Mouse (Mus musculus): Measurements from ENCODE around the gene Gm38392. TPM values are rescaled to one million over a fixed set of nuclear protein-coding genes. Genes with fewer than 3 reads are reported as not detected.
"Not testable (repeated sequence)": the region's sequence is repeated elsewhere in the genome, so short reads cannot be mapped to it uniquely, and the experiment has no call there.

Gene Gm38392
- total RNA-seq (2021) = under 1 TPM in 1 of 2 experiments, not detected in 1; 0.24 TPM
- long read RNA-seq, experiment 1 = 0 reads
- long read RNA-seq, experiment 2 = 0 reads

DNA sequence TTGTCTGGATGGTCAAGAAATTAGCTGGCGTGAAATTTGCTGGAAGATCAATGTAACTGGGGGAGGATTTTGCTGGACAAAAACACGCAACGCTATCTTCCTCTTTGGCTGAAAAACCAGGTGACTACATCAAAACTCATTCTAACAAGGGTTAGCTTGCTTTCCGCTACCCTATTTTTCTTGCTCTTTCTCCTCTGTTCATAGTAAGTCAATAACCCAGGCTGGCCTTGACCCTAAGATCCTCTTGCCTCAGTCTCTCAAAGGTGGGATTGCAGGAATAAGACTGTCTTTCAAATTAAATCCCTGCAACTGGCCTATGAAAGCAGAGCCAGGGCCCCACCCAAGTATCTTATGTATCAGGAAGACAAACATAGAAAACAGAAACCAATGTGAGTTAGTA lies at the start of gene Gm38392:
TSS of gene Gm38392 (minus strand) at position 101 of the 400 bp plus-strand sequence.
- no peak for DNase-seq
- intact Hi-C loops (cut with DNase I) = no loop called here

GRCm38 (mm10) chr3:88336058-88337013 lies 49.3 kb upstream of the Gm38392 start, which contains the start of the genes Tmem79 and Smg5:
Tmem79 (minus strand) TSS chr3:88336148.
Smg5 (plus strand) TSS chr3:88336260.
- peak; percentile 96 to 97 for DNase-seq
- intact Hi-C loops (cut with DNase I) = no loop called here

- intact Hi-C loops (cut with DNase I) = no loop called here
- peak in 1 of 2 experiments; percentile 27 for DNase-seq
Measured at GRCm38 (mm10) chr3:88335436-88336053, 48.5 kb upstream of the Gm38392 start.

DNA sequence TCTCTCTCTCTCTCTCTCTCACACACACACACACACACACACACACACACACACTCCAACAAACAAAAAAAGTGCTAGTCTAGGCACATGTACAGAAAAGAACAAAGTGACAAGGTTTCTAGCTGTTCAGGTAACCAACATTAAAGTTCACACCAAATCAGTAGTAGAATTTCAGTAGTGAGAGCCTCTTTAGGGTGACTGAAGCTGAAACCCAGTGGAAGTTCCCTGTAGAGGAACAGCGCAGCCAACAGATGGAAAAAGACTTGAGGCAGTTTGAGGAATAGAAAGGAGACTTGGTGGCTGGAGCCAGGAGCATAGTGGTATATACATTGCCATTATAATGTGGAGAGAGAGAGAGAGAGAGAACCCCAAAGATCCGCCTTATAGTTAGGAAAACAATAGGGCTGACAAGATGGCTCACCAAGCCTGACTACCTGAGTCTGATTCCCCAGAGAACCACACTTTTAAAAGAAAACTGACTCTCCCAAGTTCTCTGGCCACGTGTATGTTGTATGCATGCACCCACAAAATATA lies 48.0 kb upstream of the Gm38392 start:
- no peak for DNase-seq
- intact Hi-C loops (cut with DNase I) = no loop called here

GRCm38 (mm10) chr3:88334029-88334658 lies 47.1 kb upstream of the Gm38392 start:
- no peak for DNase-seq
- intact Hi-C loops (cut with DNase I) = no loop called here

DNA sequence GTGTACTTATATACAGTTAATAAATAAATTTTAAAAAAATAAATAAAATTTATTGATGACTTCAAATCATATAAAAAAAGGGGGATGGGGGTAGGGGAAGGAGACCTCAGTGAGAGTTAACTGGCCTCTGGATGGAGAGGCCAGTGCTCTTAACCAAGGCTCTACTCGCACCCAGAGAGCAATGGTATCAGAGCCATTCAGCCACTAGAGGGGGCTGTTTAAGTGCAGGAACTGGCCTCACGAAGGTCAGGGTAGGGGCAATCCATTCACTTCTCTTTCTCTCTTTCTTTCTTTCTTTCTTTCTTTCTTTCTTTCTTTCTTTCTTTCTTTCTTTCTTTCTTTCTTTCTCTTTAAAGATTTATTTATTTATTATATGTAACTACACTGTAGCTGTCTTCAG lies 44.3 kb upstream of the Gm38392 start:
- peak; percentile 29 to 61 for DNase-seq
- intact Hi-C loops (cut with DNase I) = no loop called here

DNA sequence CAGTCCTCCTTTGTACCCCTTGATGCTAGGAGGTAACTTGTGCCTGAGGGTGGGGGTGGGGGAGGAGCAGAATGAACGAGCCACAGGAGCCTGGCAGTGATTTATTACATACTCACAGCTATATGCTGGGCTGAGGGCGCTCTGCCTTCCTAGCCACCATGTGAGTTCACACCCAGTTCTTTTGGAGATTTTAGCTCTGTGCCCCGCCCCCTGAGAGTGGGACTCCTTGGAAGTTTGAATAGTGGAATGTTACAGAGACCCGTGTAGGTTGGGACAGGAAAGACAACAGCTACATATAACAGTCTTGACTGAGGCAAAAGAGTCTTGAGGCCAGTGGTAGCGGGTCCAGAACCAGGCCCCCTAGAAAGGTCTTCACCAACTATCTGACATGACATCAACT lies 41.9 kb upstream of the Gm38392 start:
- no peak for DNase-seq
- intact Hi-C loops (cut with DNase I) = no loop called here

DNA sequence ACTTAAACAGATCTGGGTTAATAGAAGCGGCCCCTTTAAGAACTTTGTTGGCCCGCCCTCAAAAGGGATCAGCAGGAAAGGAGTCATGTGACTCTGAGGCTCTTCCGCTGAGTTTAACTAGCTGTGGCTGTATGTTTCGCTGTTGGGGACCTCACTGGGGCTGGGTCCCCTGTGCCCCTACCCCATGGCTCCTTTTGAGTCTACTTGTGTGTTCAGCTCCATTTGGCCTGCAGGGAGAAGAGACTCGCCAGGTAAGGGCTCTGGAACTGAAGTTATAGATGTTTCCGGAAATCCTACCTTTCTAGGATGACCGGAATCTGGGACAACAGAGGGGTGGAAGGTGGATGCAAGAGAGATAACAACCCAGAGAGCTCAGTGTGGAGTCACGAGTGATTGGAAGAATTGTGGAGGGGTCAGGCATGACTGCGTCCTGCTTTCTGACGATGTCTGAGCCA lies 38.0 kb upstream of the Gm38392 start, which contains the start of gene Glmp:
TSS of gene Glmp (plus strand) at position 73 of the 455 bp plus-strand sequence.
- peak; percentile 55 to 71 for DNase-seq
- intact Hi-C loops (cut with DNase I) = no loop called here

DNA sequence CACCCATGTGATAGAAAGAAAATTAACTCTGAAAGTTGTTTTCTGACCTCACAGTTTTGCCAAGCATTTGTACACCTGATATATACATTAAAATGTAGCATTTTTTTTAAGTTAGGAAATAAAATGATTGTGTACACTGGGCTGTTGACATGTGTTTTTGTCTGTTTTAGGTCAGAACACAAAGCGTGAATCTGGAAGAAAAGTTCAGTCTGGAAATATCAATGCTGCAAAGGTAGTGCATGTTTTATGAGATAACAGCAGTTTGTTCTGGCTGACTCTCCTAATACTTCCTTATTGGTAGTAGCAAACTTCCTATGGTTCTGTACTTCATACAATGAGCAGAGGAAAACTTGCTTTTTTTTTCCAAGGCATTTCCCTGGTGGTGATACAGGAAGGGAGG lies 12.2 kb upstream of the Gm38392 start:
- intact Hi-C loops (cut with DNase I) = no loop called here
- no peak for DNase-seq

DNA sequence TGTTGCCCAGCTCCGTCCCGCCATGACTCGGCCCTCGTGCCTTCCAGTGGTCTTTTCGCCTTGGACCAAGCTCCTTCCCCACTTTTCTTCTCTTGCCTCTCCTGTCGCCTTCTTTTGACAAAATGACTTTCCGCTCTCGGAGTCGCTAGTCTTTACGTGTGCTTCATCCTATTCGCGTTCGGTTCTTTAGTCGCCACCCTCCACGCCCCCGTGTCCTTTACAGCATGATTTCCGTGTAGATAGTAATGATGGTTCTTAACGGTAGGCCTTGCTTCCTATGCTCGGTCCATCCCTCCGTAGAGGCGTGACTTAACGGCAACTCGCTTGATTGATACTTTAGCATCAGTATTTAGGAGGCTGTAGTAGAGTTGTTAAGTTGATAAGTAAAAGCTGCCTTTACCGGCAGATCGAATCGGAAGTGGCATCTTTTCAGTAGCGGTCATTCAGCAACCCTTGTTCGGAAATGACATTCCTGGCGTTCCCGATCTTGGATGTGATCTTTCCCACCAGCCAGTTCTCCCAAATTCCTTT lies 10.4 kb upstream of the Gm38392 start:
- intact Hi-C loops (cut with DNase I) = no loop called here
- DNase-seq = no peak

- intact Hi-C loops (cut with DNase I) = no loop called here
- peak; percentile 97 for DNase-seq
Measured at GRCm38 (mm10) chr3:88296561-88297318, 9.7 kb upstream of the Gm38392 start, which contains the start of the genes Tsacc and Cct3. Tsacc (minus strand) TSS chr3:88296999. Cct3 (plus strand) TSS chr3:88297116.

GRCm38 (mm10) chr3:88296110-88296560 lies 9.1 kb upstream of the Gm38392 start:
- intact Hi-C loops (cut with DNase I) = no loop called here
- DNase-seq = no peak

DNA sequence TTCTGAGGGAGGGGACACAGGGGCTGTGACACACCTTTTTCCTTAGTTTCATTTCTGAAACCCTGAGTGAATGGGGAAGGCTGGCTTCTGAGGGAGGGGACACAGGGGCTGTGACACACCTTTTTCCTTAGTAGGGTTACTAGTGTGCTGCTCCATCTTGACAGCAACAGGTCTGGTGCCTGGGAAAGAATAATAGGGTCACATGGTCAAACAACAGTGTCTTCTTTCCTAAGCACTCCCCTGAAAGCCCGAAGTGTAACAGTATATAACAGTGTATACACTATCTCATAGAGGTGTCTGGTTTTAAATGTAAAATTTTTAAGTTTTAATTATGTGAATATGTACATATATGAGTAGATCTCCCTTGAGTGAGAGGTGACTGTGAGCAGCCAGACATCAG lies 8.3 kb upstream of the Gm38392 start:
- intact Hi-C loops (cut with DNase I); DNase-seq: not testable (repeated sequence)

DNA sequence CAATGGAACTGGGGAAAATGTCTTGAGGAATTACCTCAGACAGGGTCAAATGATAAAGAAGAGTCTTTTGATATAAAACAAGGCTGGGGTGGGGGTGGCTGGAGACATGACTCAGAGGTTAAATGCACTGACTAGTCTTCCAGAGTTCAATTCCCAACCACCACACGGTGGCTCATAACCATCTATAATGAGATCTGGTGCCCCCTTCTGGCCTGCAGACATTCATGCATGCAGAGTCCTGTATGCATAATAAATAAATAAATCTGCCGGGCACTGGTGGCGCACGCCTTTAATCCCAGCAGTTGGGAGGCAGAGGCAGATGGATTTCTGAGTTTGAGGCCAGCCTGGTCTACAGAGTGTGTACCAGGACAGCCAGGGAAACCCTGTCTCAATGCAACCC lies 5.0 kb upstream of the Gm38392 start:
- DNase-seq = peak in 1 of 2 experiments; percentile 23
- intact Hi-C loops (cut with DNase I) = no loop called here

- DNase-seq; intact Hi-C loops (cut with DNase I): not testable (repeated sequence)
Measured at GRCm38 (mm10) chr3:88288133-88288713, 1.2 kb upstream of the Gm38392 start.

- intact Hi-C loops (cut with DNase I); DNase-seq: not testable (repeated sequence)
Measured at GRCm38 (mm10) chr3:88285565-88285895, 1.5 kb downstream of the Gm38392 start.

DNA sequence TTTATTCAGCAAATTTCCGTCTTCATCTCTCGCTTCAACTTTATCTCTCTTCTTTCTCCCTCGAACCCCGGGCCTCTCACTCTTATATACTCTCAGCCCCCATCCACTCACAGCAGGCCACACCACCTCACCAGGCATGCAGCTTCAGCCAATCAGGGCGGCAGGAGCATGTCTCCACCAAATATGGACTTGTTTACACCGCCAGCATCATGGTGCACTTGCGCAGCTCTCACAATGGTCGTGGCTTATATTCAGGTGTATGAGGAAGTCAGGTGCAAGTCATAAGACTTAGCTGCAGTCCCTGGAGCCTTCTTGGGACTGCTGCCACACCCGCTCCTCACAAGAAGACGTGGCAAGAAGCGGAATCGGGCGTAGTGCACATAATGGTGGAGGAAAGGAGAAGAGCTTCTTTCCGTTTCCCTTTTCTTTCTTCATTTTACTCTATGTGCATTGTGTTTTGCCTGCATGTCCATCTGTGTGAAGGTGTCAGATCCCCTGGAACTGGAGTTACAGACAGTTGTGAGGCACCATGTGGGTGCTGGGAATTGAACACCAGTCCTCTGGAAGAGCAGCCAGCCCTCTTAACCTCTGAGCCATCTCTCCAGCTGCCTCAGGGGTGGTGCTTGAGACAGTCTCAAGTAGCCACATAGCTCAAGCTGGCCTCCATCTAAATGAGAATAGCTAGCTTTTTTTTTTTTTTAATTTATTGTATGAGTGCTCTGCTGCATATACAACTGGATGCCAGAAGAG lies 2.0 kb downstream of the Gm38392 start:
- DNase-seq; intact Hi-C loops (cut with DNase I): not testable (repeated sequence)
